12 mouse cellular contexts compared by ENCODE assay signal in genomic region chr8:93171846-93172590, GRCm38 (mm10). TPM values are rescaled to one million over a fixed set of nuclear protein-coding genes. Genes with fewer than 3 reads are reported as not detected.
DNase-seq lines count a peak whose midpoint lies in the region; ATAC-seq lines count a peak whose summit lies in the region.
"Had no signal": no experiment of that assay in that cellular context is flagged by ENCODE, and none has a peak within 500 bp of the region (broad histone marks: within the 10 kb centered on the region; RNA-seq: fewer than 3 reads in every experiment).

No protein-coding gene starts in this region.

- H3K9me3 ChIP-seq in heart, embryonic 12.5 days (replicated peaks), result no peaks in the 10 kb centered on the region
- no peaks in the 10 kb centered on the region for H3K9me3 ChIP-seq in hindbrain, embryonic 11.5 days (ENCODE audit: control insufficient read depth, low read length)
- H3K9me3 ChIP-seq in hindbrain, embryonic 12.5 days (replicated peaks), result no peaks in the 10 kb centered on the region

- peak; percentile 41 for DNase-seq in urinary bladder, postnatal 14 days (ENCODE audit: low spot score)
- no peak for DNase-seq in urinary bladder, adult 2 months (ENCODE audit: low spot score)
- peak; percentile 67 for DNase-seq in lung, postnatal 10 days
- no peak for DNase-seq in frontal cortex, postnatal 25 days (ENCODE audit: low spot score in 2 of 2)
- no peak for DNase-seq in hindbrain, embryonic 11.5 days (ENCODE audit: low spot score)
- DNase-seq: forebrain, postnatal 0 days; thymus, postnatal 36 days had no signal

- no peaks in the 10 kb centered on the region for H3K27me3 ChIP-seq in heart, embryonic 12.5 days (replicated peaks)
- no peaks in the 10 kb centered on the region for H3K27me3 ChIP-seq in hindbrain, embryonic 11.5 days (ENCODE audit: control insufficient read depth, insufficient read depth, low read length)
- H3K27me3 ChIP-seq in hindbrain, embryonic 12.5 days, result no peaks in the 10 kb centered on the region
- H3K27me3 ChIP-seq: megakaryocyte, embryonic 14.5 days had no signal

- peak; percentile 18; the same call in 1 of the 2 replicates for ATAC-seq in heart, embryonic 12.5 days (ENCODE audit: insufficient number of reproducible peaks, low FRiP score)
- ATAC-seq in hindbrain, embryonic 11.5 days (ENCODE audit: low FRiP score), result no peak
- ATAC-seq in hindbrain, embryonic 12.5 days (ENCODE audit: low FRiP score), result no peak
- ATAC-seq: forebrain, postnatal 0 days had no signal

- H3K9ac ChIP-seq in heart, embryonic 12.5 days, result no peak overlapping the region
- H3K9ac ChIP-seq in hindbrain, embryonic 11.5 days (ENCODE audit: low read depth, low read length), result no peak overlapping the region
- H3K9ac ChIP-seq in hindbrain, embryonic 12.5 days, result no peak overlapping the region
- H3K9ac ChIP-seq: forebrain, postnatal 0 days had no signal

- 46% methylated on average over 1 of the region's 1 CpGs for WGBS in heart, embryonic 12.5 days
- WGBS in hindbrain, embryonic 11.5 days, result 68% methylated on average over 1 of the region's 1 CpGs
- 47% methylated on average over 1 of the region's 1 CpGs for WGBS in hindbrain, embryonic 12.5 days

- H3K4me1 ChIP-seq in heart, embryonic 12.5 days (replicated peaks), result 0 out of 2 replicates have a peak, but pooled peaks cover 10% of the 10 kb centered on the region
- H3K4me1 ChIP-seq in hindbrain, embryonic 11.5 days (replicated peaks; ENCODE audit: control insufficient read depth, insufficient read depth, low read length), result no peaks in the 10 kb centered on the region
- peaks cover 4% of the 10 kb centered on the region; the same call in 1 of the 2 replicates for H3K4me1 ChIP-seq in hindbrain, embryonic 12.5 days
- H3K4me1 ChIP-seq: megakaryocyte, embryonic 14.5 days had no signal

- H3K27ac ChIP-seq in heart, embryonic 12.5 days (ENCODE audit: poor library complexity, severe bottlenecking), result no peak overlapping the region
- H3K27ac ChIP-seq in hindbrain, embryonic 11.5 days (ENCODE audit: low read depth, low read length), result no peak overlapping the region
- no peak overlapping the region for H3K27ac ChIP-seq in hindbrain, embryonic 12.5 days

- H3K36me3 ChIP-seq in heart, embryonic 12.5 days, result no peaks in the 10 kb centered on the region
- H3K36me3 ChIP-seq in hindbrain, embryonic 11.5 days (ENCODE audit: control insufficient read depth, insufficient read depth, low read length), result no peaks in the 10 kb centered on the region
- H3K36me3 ChIP-seq in hindbrain, embryonic 12.5 days, result no peaks in the 10 kb centered on the region
- H3K36me3 ChIP-seq: G1E had no signal

- H3K4me2 ChIP-seq in heart, embryonic 12.5 days, result no peak overlapping the region
- H3K4me2 ChIP-seq in hindbrain, embryonic 11.5 days (replicated peaks; ENCODE audit: low read depth, low read length), result no peak overlapping the region
- no peak overlapping the region for H3K4me2 ChIP-seq in hindbrain, embryonic 12.5 days (replicated peaks)

- H3K4me3 ChIP-seq in heart, embryonic 12.5 days, result no peak overlapping the region
- no peak overlapping the region for H3K4me3 ChIP-seq in hindbrain, embryonic 11.5 days (ENCODE audit: low read depth, low read length)
- no peak overlapping the region for H3K4me3 ChIP-seq in hindbrain, embryonic 12.5 days
- H3K4me3 ChIP-seq: megakaryocyte, embryonic 14.5 days had no signal

RNA-seq across cellular contexts. Expression of gene Ces1d, which starts 25.6 kb away (rescaled TPM):
- polyA plus RNA-seq in urinary bladder, adult 2 months (2012; rRNA removed), result 11.4 and 35.7 TPM in 2 replicates
- 0.24 TPM in 1 of 2 replicates, not detected in the other for polyA plus RNA-seq in heart, embryonic 12.5 days (2016; fragmentation: Nextera tagmentation; extraction: Ambion mirVana)
- 0.53 TPM in 1 of 2 replicates, not detected in the other for polyA plus RNA-seq in hindbrain, embryonic 11.5 days (2014; fragmentation: Nextera tagmentation; extraction: Ambion mirVana)
- polyA plus RNA-seq in hindbrain, embryonic 12.5 days (2016; fragmentation: Nextera tagmentation; extraction: Ambion mirVana), result 0.23 and 0.48 TPM in 2 replicates
- polyA plus RNA-seq: G1E; limb, embryonic 11.5 days had no signal

RNA-seq across cellular contexts. Expression of gene Ces1c, which starts 40.9 kb away (rescaled TPM):
- not detected in 2 replicates for polyA plus RNA-seq in urinary bladder, adult 2 months (2012; rRNA removed)
- not detected in 2 replicates for polyA plus RNA-seq in heart, embryonic 12.5 days (2016; fragmentation: Nextera tagmentation; extraction: Ambion mirVana)
- polyA plus RNA-seq in hindbrain, embryonic 11.5 days (2014; fragmentation: Nextera tagmentation; extraction: Ambion mirVana), result not detected in 2 replicates
- polyA plus RNA-seq in hindbrain, embryonic 12.5 days (2016; fragmentation: Nextera tagmentation; extraction: Ambion mirVana), result not detected in 2 replicates
- polyA plus RNA-seq: forebrain, postnatal 0 days; G1E; limb, embryonic 11.5 days had no signal

RNA-seq across cellular contexts. Expression of gene Ces1e, which starts 57.4 kb away (rescaled TPM):
- polyA plus RNA-seq in urinary bladder, adult 2 months (2012; rRNA removed), result 0.15 TPM in 1 of 2 replicates, not detected in the other
- 0.20 TPM in 1 of 2 replicates, not detected in the other for polyA plus RNA-seq in heart, embryonic 12.5 days (2016; fragmentation: Nextera tagmentation; extraction: Ambion mirVana)
- not detected in 2 replicates for polyA plus RNA-seq in hindbrain, embryonic 11.5 days (2014; fragmentation: Nextera tagmentation; extraction: Ambion mirVana)
- polyA plus RNA-seq in hindbrain, embryonic 12.5 days (2016; fragmentation: Nextera tagmentation; extraction: Ambion mirVana), result not detected in 2 replicates
- polyA plus RNA-seq: forebrain, postnatal 0 days; G1E; limb, embryonic 11.5 days had no signal

Comparison
In these comparisons a context has a peak if more than half of its experiments do, and no peak if none do; other contexts are left out.
1. DNase-seq: peak in urinary bladder, postnatal 14 days (single experiment) and lung, postnatal 10 days (single experiment); none in urinary bladder, adult 2 months (single experiment), frontal cortex, postnatal 25 days (0 of 2) and hindbrain, embryonic 11.5 days (single experiment).